ENCODE assay signal across 17 mouse cellular contexts in the genomic region with DNA sequence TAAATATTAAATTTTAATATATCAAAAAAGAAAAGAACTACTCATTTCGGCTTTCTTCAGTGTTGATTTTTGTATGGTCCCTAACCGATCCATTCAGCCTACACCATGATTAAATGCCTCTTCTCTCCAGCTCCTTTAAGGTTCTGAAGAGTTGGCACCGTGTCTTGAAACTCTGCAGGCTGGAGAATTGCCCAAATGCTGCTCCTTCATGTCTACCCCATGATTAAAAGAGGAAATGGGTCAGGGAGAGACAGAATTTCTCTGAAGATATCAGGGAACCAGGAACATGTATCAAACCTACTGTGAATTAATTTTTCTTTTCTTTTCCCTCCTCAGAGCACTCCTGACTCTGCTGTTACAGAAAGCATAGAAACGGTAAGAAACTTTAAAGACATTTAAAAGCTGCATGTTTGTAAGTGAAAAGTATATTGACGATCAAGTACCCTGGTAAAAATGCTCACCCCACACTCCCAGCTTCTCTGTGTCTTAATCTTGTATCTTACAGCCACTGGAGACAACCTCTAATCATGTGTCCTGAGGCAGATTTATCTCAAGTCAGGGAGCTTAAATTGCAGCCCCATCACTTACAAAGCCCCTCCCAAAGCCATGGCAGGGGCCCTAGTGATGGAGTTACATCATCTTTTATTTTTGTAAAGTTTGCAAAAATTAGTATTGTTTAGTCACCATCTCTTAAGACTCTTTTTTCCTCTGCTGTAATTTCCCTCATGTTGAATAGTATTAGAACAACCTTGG. TPM values are rescaled to one million over a fixed set of nuclear protein-coding genes. Genes with fewer than 3 reads are reported as not detected.
"Had no signal": no experiment of that assay in that cellular context is flagged by ENCODE, and none has a peak within 500 bp of the region (broad histone marks: within the 10 kb centered on the region; RNA-seq: fewer than 3 reads in every experiment).

No protein-coding gene starts in this region.

- H3K27ac ChIP-seq: kidney, embryonic 15.5 days; limb, embryonic 13.5 days; liver, embryonic 14.5 days; midbrain, embryonic 10.5 days; stomach, postnatal 0 days had no signal

- DNase-seq: kidney, postnatal 14 days; left cerebral cortex, postnatal 4 days; lung, adult 18-20 months; lung, postnatal 4 days; right cerebral cortex, adult 18-20 months; right cerebral cortex, postnatal 25 days had no signal

- H3K4me3 ChIP-seq: kidney, embryonic 15.5 days; limb, embryonic 13.5 days; midbrain, embryonic 10.5 days had no signal

- H3K36me3 ChIP-seq: kidney, embryonic 15.5 days; limb, embryonic 13.5 days; midbrain, embryonic 10.5 days had no signal

- H3K9me3 ChIP-seq: kidney, embryonic 15.5 days; limb, embryonic 13.5 days; midbrain, embryonic 10.5 days had no signal

- H3K4me2 ChIP-seq: kidney, embryonic 15.5 days; limb, embryonic 13.5 days had no signal

- H3K4me1 ChIP-seq: kidney, embryonic 15.5 days; limb, embryonic 13.5 days; midbrain, embryonic 10.5 days had no signal

- H3K9ac ChIP-seq: kidney, embryonic 15.5 days; limb, embryonic 13.5 days; liver, embryonic 14.5 days had no signal

- H3K27me3 ChIP-seq: kidney, embryonic 15.5 days; limb, embryonic 13.5 days had no signal

RNA-seq across cellular contexts. Expression of a gene that starts 18.3 kb away (rescaled TPM):
- total RNA-seq: megakaryocyte, adult 5-6 weeks had no signal

RNA-seq across cellular contexts. Expression of a gene that starts 28.6 kb away (rescaled TPM):
- total RNA-seq: left cerebral cortex, adult 18-20 months; left cerebral cortex, postnatal 10 days; left cerebral cortex, postnatal 4 days; megakaryocyte, adult 5-6 weeks had no signal
- polyA plus RNA-seq: limb, embryonic 13.5 days; liver, adult 2 months; liver, embryonic 14.5 days; stomach, postnatal 0 days had no signal

RNA-seq across cellular contexts. Expression of a gene that starts 32.3 kb away (rescaled TPM):
- total RNA-seq: layer of hippocampus, adult 8-10 months; megakaryocyte, adult 5-6 weeks had no signal
- polyA plus RNA-seq: kidney, embryonic 15.5 days; limb, embryonic 13.5 days; liver, adult 2 months; neural tube, embryonic 14.5 days; stomach, postnatal 0 days had no signal
